Comparison of ENCODE assay signal across 16 mouse cellular contexts in genomic region chr6:66926269-66926668, GRCm38 (mm10). TPM values are rescaled to one million over a fixed set of nuclear protein-coding genes. Genes with fewer than 3 reads are reported as not detected.
DNase-seq lines count a peak whose midpoint lies in the region; ATAC-seq lines count a peak whose summit lies in the region.
"Had no signal": no experiment of that assay in that cellular context is flagged by ENCODE, and none has a peak within 500 bp of the region (broad histone marks: within the 10 kb centered on the region; RNA-seq: fewer than 3 reads in every experiment).

No protein-coding gene starts in this region.

- WGBS in kidney, embryonic 16.5 days = 10% methylated on average over 4 of the region's 4 CpGs
- WGBS in embryonic facial prominence, embryonic 10.5 days = 9% methylated on average over 4 of the region's 4 CpGs

- no peak overlapping the region for H3K4me2 ChIP-seq in kidney, embryonic 16.5 days (replicated peaks; ENCODE audit: low read depth, low read length)
- H3K4me2 ChIP-seq: hindbrain, embryonic 13.5 days; midbrain, embryonic 12.5 days had no signal

- no peaks in the 10 kb centered on the region for H3K36me3 ChIP-seq in kidney, embryonic 16.5 days (ENCODE audit: insufficient read depth, low read length)
- H3K36me3 ChIP-seq in embryonic facial prominence, embryonic 10.5 days (replicated peaks) = no peaks in the 10 kb centered on the region
- H3K36me3 ChIP-seq: hindbrain, embryonic 13.5 days; midbrain, embryonic 12.5 days had no signal

- no peak overlapping the region for H3K4me3 ChIP-seq in kidney, embryonic 16.5 days (ENCODE audit: low read length)
- H3K4me3 ChIP-seq in embryonic facial prominence, embryonic 10.5 days = no peak overlapping the region
- H3K4me3 ChIP-seq: hindbrain, embryonic 13.5 days; layer of hippocampus, adult 2 months; midbrain, embryonic 12.5 days had no signal

- H3K9ac ChIP-seq in kidney, embryonic 16.5 days (replicated peaks; ENCODE audit: low read length) = no peak overlapping the region
- H3K9ac ChIP-seq: hindbrain, embryonic 13.5 days; midbrain, embryonic 12.5 days had no signal

- H3K27ac ChIP-seq in kidney, embryonic 16.5 days (ENCODE audit: low read length) = no peak overlapping the region
- H3K27ac ChIP-seq in embryonic facial prominence, embryonic 10.5 days (replicated peaks) = no peak overlapping the region
- H3K27ac ChIP-seq: hindbrain, embryonic 13.5 days; layer of hippocampus, adult 2 months; midbrain, embryonic 12.5 days had no signal

- no peaks in the 10 kb centered on the region for H3K27me3 ChIP-seq in kidney, embryonic 16.5 days (ENCODE audit: insufficient read depth, low read length)
- no peaks in the 10 kb centered on the region for H3K27me3 ChIP-seq in embryonic facial prominence, embryonic 10.5 days (replicated peaks; ENCODE audit: low read depth, poor library complexity, severe bottlenecking)
- H3K27me3 ChIP-seq: hindbrain, embryonic 13.5 days; midbrain, embryonic 12.5 days had no signal

- DNase-seq in kidney, adult 8-10 months = no peak
- peak; percentile 76 for DNase-seq in embryo, embryonic 10 days (ENCODE audit: low spot score)
- DNase-seq in embryonic facial prominence, embryonic 10.5 days (ENCODE audit: low spot score) = peak; percentile 61
- DNase-seq in mesoderm, embryonic 11.5 days (ENCODE audit: low read depth, low spot score) = peak; percentile 68
- DNase-seq in cerebellum, adult 8-10 months = no peak
- no peak for DNase-seq in urinary bladder, postnatal 14 days (ENCODE audit: low spot score)
- DNase-seq: adrenal gland, adult 2 months; cerebellum, postnatal 10 days; gastrocnemius, postnatal 10 days; lung, adult 18-20 months; lung, postnatal 4 days had no signal

- no peaks in the 10 kb centered on the region for H3K9me3 ChIP-seq in kidney, embryonic 16.5 days (ENCODE audit: low read length)
- no peaks in the 10 kb centered on the region for H3K9me3 ChIP-seq in embryonic facial prominence, embryonic 10.5 days
- H3K9me3 ChIP-seq: hindbrain, embryonic 13.5 days; midbrain, embryonic 12.5 days had no signal

- peak; percentile 70 for ATAC-seq in kidney, embryonic 16.5 days (ENCODE audit: low FRiP score, low TSS enrichment)
- ATAC-seq: intestine, embryonic 16.5 days had no signal

- peaks cover 39% of the 10 kb centered on the region for H3K4me1 ChIP-seq in kidney, embryonic 16.5 days (ENCODE audit: insufficient read depth, low read length)
- H3K4me1 ChIP-seq in embryonic facial prominence, embryonic 10.5 days = peaks cover 31% of the 10 kb centered on the region
- H3K4me1 ChIP-seq: hindbrain, embryonic 13.5 days; midbrain, embryonic 12.5 days had no signal

RNA-seq across cellular contexts. Expression of gene Gng12, which starts 30.1 kb away (rescaled TPM):
- 111 and 119 TPM in 2 replicates for polyA plus RNA-seq in kidney, embryonic 16.5 days (2015; fragmentation: Nextera tagmentation; extraction: Ambion mirVana)
- 54.8 and 58.6 TPM in 2 replicates for polyA plus RNA-seq in embryonic facial prominence, embryonic 10.5 days (2016; fragmentation: Nextera tagmentation; extraction: Ambion mirVana)

Comparison
In these comparisons a context has a peak if more than half of its experiments do, and no peak if none do; other contexts are left out.
1. DNase-seq: peak in embryo, embryonic 10 days (single experiment), embryonic facial prominence, embryonic 10.5 days (single experiment) and mesoderm, embryonic 11.5 days (single experiment); none in kidney, adult 8-10 months (0 of 2), cerebellum, adult 8-10 months (single experiment) and urinary bladder, postnatal 14 days (single experiment).